Mouse (Mus musculus): ENCODE results near the gene Cln3. TPM values are rescaled to one million over a fixed set of nuclear protein-coding genes. Genes with fewer than 3 reads are reported as not detected.
A peak's percentile ranks its signal among the peaks of the same experiment; 100 is the strongest.

The Cln3 gene
- polyA plus RNA-seq (2015; fragmentation: Nextera tagmentation; extraction: Ambion mirVana) = 39.3 and 41.3 TPM in 2 replicates

- ATAC-seq (ENCODE audit: low FRiP score, low TSS enrichment) = no peak
- peaks cover 15% of the 10 kb centered on the region; the same call in 1 of the 2 replicates for H3K4me1 ChIP-seq (ENCODE audit: insufficient read depth, low read length)
- H3K9me3 ChIP-seq (ENCODE audit: low read length) = no peaks in the 10 kb centered on the region
- 77% methylated on average over 6 of the region's 6 CpGs for WGBS
- H3K4me3 ChIP-seq (ENCODE audit: low read length) = no peak within 1 kb of the TSS
- no peak within 1 kb of the TSS for H3K27ac ChIP-seq (ENCODE audit: low read length)
- H3K9ac ChIP-seq (replicated peaks; ENCODE audit: low read length) = no peak within 1 kb of the TSS
- no peaks in the 10 kb centered on the region; the same call in 1 of the 2 replicates for H3K36me3 ChIP-seq (ENCODE audit: insufficient read depth, low read length)
- H3K27me3 ChIP-seq (ENCODE audit: insufficient read depth, low read length) = no peaks in the 10 kb centered on the region
- no peak within 1 kb of the TSS for H3K4me2 ChIP-seq (replicated peaks; ENCODE audit: low read depth, low read length)
Measured at GRCm38 (mm10) chr7:126585717-126586116, at the start of gene Cln3. Cln3 (minus strand) TSS chr7:126585817.

- H3K9ac ChIP-seq (replicated peaks; ENCODE audit: low read length) = no peak overlapping the region
- H3K36me3 ChIP-seq (ENCODE audit: insufficient read depth, low read length) = no peaks in the 10 kb centered on the region
- H3K4me3 ChIP-seq (ENCODE audit: low read length) = no peak overlapping the region
- no peaks in the 10 kb centered on the region for H3K9me3 ChIP-seq (ENCODE audit: low read length)
- ATAC-seq (ENCODE audit: low FRiP score, low TSS enrichment) = no peak
- no peaks in the 10 kb centered on the region for H3K4me1 ChIP-seq (ENCODE audit: insufficient read depth, low read length)
- no peak overlapping the region for H3K27ac ChIP-seq (ENCODE audit: low read length)
- no peaks in the 10 kb centered on the region for H3K27me3 ChIP-seq (ENCODE audit: insufficient read depth, low read length)
- no peak overlapping the region for H3K4me2 ChIP-seq (replicated peaks; ENCODE audit: low read depth, low read length)
Measured at GRCm38 (mm10) chr7:126635375-126635774, 49.8 kb upstream of the Cln3 start.

GRCm38 (mm10) chr7:126632478-126632877, 46.9 kb upstream of the Cln3 start:
- no peak overlapping the region for H3K27ac ChIP-seq (ENCODE audit: low read length)
- no peak overlapping the region for H3K4me3 ChIP-seq (ENCODE audit: low read length)
- no peak overlapping the region for H3K4me2 ChIP-seq (replicated peaks; ENCODE audit: low read depth, low read length)
- ATAC-seq (ENCODE audit: low FRiP score, low TSS enrichment) = no peak
- H3K4me1 ChIP-seq (ENCODE audit: insufficient read depth, low read length) = no peaks in the 10 kb centered on the region
- H3K27me3 ChIP-seq (ENCODE audit: insufficient read depth, low read length) = no peaks in the 10 kb centered on the region
- no peaks in the 10 kb centered on the region for H3K9me3 ChIP-seq (ENCODE audit: low read length)
- WGBS = 74% methylated on average over 2 of the region's 2 CpGs
- H3K36me3 ChIP-seq (ENCODE audit: insufficient read depth, low read length) = no peaks in the 10 kb centered on the region
- H3K9ac ChIP-seq (replicated peaks; ENCODE audit: low read length) = no peak overlapping the region

- no peak for ATAC-seq (ENCODE audit: low FRiP score, low TSS enrichment)
- no peak within 1 kb of the TSS for H3K4me3 ChIP-seq (ENCODE audit: low read length)
- H3K27ac ChIP-seq (ENCODE audit: low read length) = no peak within 1 kb of the TSS
- no peak within 1 kb of the TSS for H3K9ac ChIP-seq (replicated peaks; ENCODE audit: low read length)
- WGBS = 92% methylated on average over 4 of the region's 4 CpGs
- no peaks in the 10 kb centered on the region for H3K27me3 ChIP-seq (ENCODE audit: insufficient read depth, low read length)
- H3K36me3 ChIP-seq (ENCODE audit: insufficient read depth, low read length) = no peaks in the 10 kb centered on the region
- H3K4me1 ChIP-seq (ENCODE audit: insufficient read depth, low read length) = 0 out of 2 replicates have a peak, but pooled peaks cover 3% of the 10 kb centered on the region
- no peaks in the 10 kb centered on the region for H3K9me3 ChIP-seq (ENCODE audit: low read length)
- H3K4me2 ChIP-seq (replicated peaks; ENCODE audit: low read depth, low read length) = no peak within 1 kb of the TSS
Measured at GRCm38 (mm10) chr7:126630824-126631518, 45.4 kb upstream of the Cln3 start, which contains the start of gene Nupr1. Nupr1 (minus strand) TSS chr7:126630861.

GRCm38 (mm10) chr7:126629915-126630314, 44.3 kb upstream of the Cln3 start:
- no peak overlapping the region for H3K9ac ChIP-seq (replicated peaks; ENCODE audit: low read length)
- no peak for ATAC-seq (ENCODE audit: low FRiP score, low TSS enrichment)
- H3K27me3 ChIP-seq (ENCODE audit: insufficient read depth, low read length) = no peaks in the 10 kb centered on the region
- 37% methylated on average over 3 of the region's 3 CpGs for WGBS
- peaks cover 9% of the 10 kb centered on the region; the same call in 1 of the 2 replicates for H3K4me1 ChIP-seq (ENCODE audit: insufficient read depth, low read length)
- H3K9me3 ChIP-seq (ENCODE audit: low read length) = no peaks in the 10 kb centered on the region
- no peak overlapping the region for H3K4me2 ChIP-seq (replicated peaks; ENCODE audit: low read depth, low read length)
- H3K4me3 ChIP-seq (ENCODE audit: low read length) = no peak overlapping the region
- H3K36me3 ChIP-seq (ENCODE audit: insufficient read depth, low read length) = no peaks in the 10 kb centered on the region
- no peak overlapping the region for H3K27ac ChIP-seq (ENCODE audit: low read length)

GRCm38 (mm10) chr7:126628111-126628510, 42.5 kb upstream of the Cln3 start:
- no peaks in the 10 kb centered on the region for H3K36me3 ChIP-seq (ENCODE audit: insufficient read depth, low read length)
- H3K27me3 ChIP-seq (ENCODE audit: insufficient read depth, low read length) = no peaks in the 10 kb centered on the region
- 33% methylated on average over 6 of the region's 6 CpGs for WGBS
- peaks cover 9% of the 10 kb centered on the region; the same call in 1 of the 2 replicates for H3K4me1 ChIP-seq (ENCODE audit: insufficient read depth, low read length)
- ATAC-seq (ENCODE audit: low FRiP score, low TSS enrichment) = no peak
- 0 out of 2 replicates have a peak overlapping the region, but pooled peaks have one; percentile 5 for H3K9ac ChIP-seq (replicated peaks; ENCODE audit: low read length)
- H3K27ac ChIP-seq (ENCODE audit: low read length) = peak overlapping the region; percentile 50; the same call in 1 of the 2 replicates
- no peak overlapping the region for H3K4me3 ChIP-seq (ENCODE audit: low read length)
- H3K9me3 ChIP-seq (ENCODE audit: low read length) = no peaks in the 10 kb centered on the region
- H3K4me2 ChIP-seq (replicated peaks; ENCODE audit: low read depth, low read length) = no peak overlapping the region

- H3K9me3 ChIP-seq (ENCODE audit: low read length) = no peaks in the 10 kb centered on the region
- H3K4me3 ChIP-seq (ENCODE audit: low read length) = no peak overlapping the region
- no peak for ATAC-seq (ENCODE audit: low FRiP score, low TSS enrichment)
- H3K27me3 ChIP-seq (ENCODE audit: insufficient read depth, low read length) = no peaks in the 10 kb centered on the region
- no peaks in the 10 kb centered on the region for H3K36me3 ChIP-seq (ENCODE audit: insufficient read depth, low read length)
- H3K27ac ChIP-seq (ENCODE audit: low read length) = no peak overlapping the region
- H3K4me2 ChIP-seq (replicated peaks; ENCODE audit: low read depth, low read length) = no peak overlapping the region
- H3K4me1 ChIP-seq (ENCODE audit: insufficient read depth, low read length) = peaks cover 9% of the 10 kb centered on the region; the same call in 1 of the 2 replicates
- H3K9ac ChIP-seq (replicated peaks; ENCODE audit: low read length) = no peak overlapping the region
- 89% methylated on average over 3 of the region's 3 CpGs for WGBS
Measured at GRCm38 (mm10) chr7:126625807-126626600, 40.4 kb upstream of the Cln3 start.

- 32% methylated on average over 6 of the region's 6 CpGs for WGBS
- Histone ChIP-seq H3K36me3 (ENCODE audit: insufficient read depth, low read length) (no peaks in the 10 kb centered on the region), H3K9ac (replicated peaks; ENCODE audit: low read length) (no peak overlapping the region), H3K27me3 (ENCODE audit: insufficient read depth, low read length) (no peaks in the 10 kb centered on the region), H3K4me2 (replicated peaks; ENCODE audit: low read depth, low read length) (no peak overlapping the region), H3K4me3 (ENCODE audit: low read length) (no peak overlapping the region), H3K27ac (ENCODE audit: low read length) (no peak overlapping the region), H3K9me3 (ENCODE audit: low read length) (no peaks in the 10 kb centered on the region), H3K4me1 (ENCODE audit: insufficient read depth, low read length) (peaks cover 9% of the 10 kb centered on the region; the same call in 1 of the 2 replicates)
- ATAC-seq (ENCODE audit: low FRiP score, low TSS enrichment) = peak; percentile 84
Measured at GRCm38 (mm10) chr7:126625369-126625768, 39.8 kb upstream of the Cln3 start.

GRCm38 (mm10) chr7:126624774-126625173, 39.2 kb upstream of the Cln3 start:
- no peak overlapping the region for H3K4me3 ChIP-seq (ENCODE audit: low read length)
- no peak overlapping the region for H3K9ac ChIP-seq (replicated peaks; ENCODE audit: low read length)
- WGBS = 71% methylated on average over 16 of the region's 16 CpGs
- H3K4me2 ChIP-seq (replicated peaks; ENCODE audit: low read depth, low read length) = no peak overlapping the region
- no peak for ATAC-seq (ENCODE audit: low FRiP score, low TSS enrichment)
- H3K27me3 ChIP-seq (ENCODE audit: insufficient read depth, low read length) = no peaks in the 10 kb centered on the region
- no peaks in the 10 kb centered on the region for H3K36me3 ChIP-seq (ENCODE audit: insufficient read depth, low read length)
- H3K9me3 ChIP-seq (ENCODE audit: low read length) = no peaks in the 10 kb centered on the region
- peaks cover 9% of the 10 kb centered on the region; the same call in 1 of the 2 replicates for H3K4me1 ChIP-seq (ENCODE audit: insufficient read depth, low read length)
- H3K27ac ChIP-seq (ENCODE audit: low read length) = no peak overlapping the region
